Mouse (Mus musculus): Measurements from ENCODE around the gene Ankfn1.

The Ankfn1 gene

GRCm38 (mm10) chr11:89676922-89677321 is 100.5 kb downstream of the Ankfn1 start:
- no peak for DNase-seq (ENCODE audit: low read depth, low spot score)

- DNase-seq (ENCODE audit: low read depth, low spot score): no peak
Observed at GRCm38 (mm10) chr11:89673916-89674507, 103.4 kb downstream of the Ankfn1 start.

- DNase-seq (ENCODE audit: low read depth, low spot score): no peak
Observed at GRCm38 (mm10) chr11:89672510-89673085, 104.9 kb downstream of the Ankfn1 start.

- DNase-seq (ENCODE audit: low read depth, low spot score): no peak
Observed at GRCm38 (mm10) chr11:89665170-89665880, 112.1 kb downstream of the Ankfn1 start.

- DNase-seq (ENCODE audit: low read depth, low spot score): no peak
Observed at GRCm38 (mm10) chr11:89659048-89659447, 118.4 kb downstream of the Ankfn1 start.

GRCm38 (mm10) chr11:89656556-89656955 is 120.9 kb downstream of the Ankfn1 start:
- DNase-seq (ENCODE audit: low read depth, low spot score): no peak

- DNase-seq (ENCODE audit: low read depth, low spot score): no peak
Observed at GRCm38 (mm10) chr11:89635740-89636139, 141.7 kb downstream of the Ankfn1 start.

GRCm38 (mm10) chr11:89631315-89631714 is 146.1 kb downstream of the Ankfn1 start:
- DNase-seq (ENCODE audit: low read depth, low spot score): no peak

- no peak for DNase-seq (ENCODE audit: low read depth, low spot score)
Observed at GRCm38 (mm10) chr11:89628562-89628961, 148.9 kb downstream of the Ankfn1 start.

- no peak for DNase-seq (ENCODE audit: low read depth, low spot score)
Observed at GRCm38 (mm10) chr11:89627232-89627631, 150.2 kb downstream of the Ankfn1 start.

GRCm38 (mm10) chr11:89623698-89624445 is 153.6 kb downstream of the Ankfn1 start:
- no peak for DNase-seq (ENCODE audit: low read depth, low spot score)

GRCm38 (mm10) chr11:89619955-89620354 is 157.5 kb downstream of the Ankfn1 start:
- no peak for DNase-seq (ENCODE audit: low read depth, low spot score)

- DNase-seq (ENCODE audit: low read depth, low spot score): no peak
Observed at GRCm38 (mm10) chr11:89615806-89616205, 161.6 kb downstream of the Ankfn1 start.

GRCm38 (mm10) chr11:89611596-89611995 is 165.9 kb downstream of the Ankfn1 start:
- no peak for DNase-seq (ENCODE audit: low read depth, low spot score)

GRCm38 (mm10) chr11:89608071-89608470 is 169.4 kb downstream of the Ankfn1 start:
- no peak for DNase-seq (ENCODE audit: low read depth, low spot score)

GRCm38 (mm10) chr11:89607270-89607669 is 170.2 kb downstream of the Ankfn1 start:
- DNase-seq (ENCODE audit: low read depth, low spot score): no peak

GRCm38 (mm10) chr11:89606346-89606745 is 171.1 kb downstream of the Ankfn1 start:
- DNase-seq (ENCODE audit: low read depth, low spot score): no peak

- DNase-seq (ENCODE audit: low read depth, low spot score): no peak
Observed at GRCm38 (mm10) chr11:89602966-89603365, 174.5 kb downstream of the Ankfn1 start.

- DNase-seq (ENCODE audit: low read depth, low spot score): no peak
Observed at GRCm38 (mm10) chr11:89600921-89601515, 176.4 kb downstream of the Ankfn1 start.

- DNase-seq (ENCODE audit: low read depth, low spot score): no peak
Observed at GRCm38 (mm10) chr11:89590273-89590874, 187.1 kb downstream of the Ankfn1 start.

- DNase-seq (ENCODE audit: low read depth, low spot score): no peak
Observed at GRCm38 (mm10) chr11:89586341-89586740, 191.1 kb downstream of the Ankfn1 start.

Measured in CD4-positive helper T cell, adult 2 months (primary cell).